Mouse (Mus musculus): ENCODE measurements at regions not wholly inside any gene's neighbourhood (a gene's known extent, or its start where the extent isn't known, plus 50 kb on each side); places are given as distances from the start of the nearest gene placed in this dataset.

DNA sequence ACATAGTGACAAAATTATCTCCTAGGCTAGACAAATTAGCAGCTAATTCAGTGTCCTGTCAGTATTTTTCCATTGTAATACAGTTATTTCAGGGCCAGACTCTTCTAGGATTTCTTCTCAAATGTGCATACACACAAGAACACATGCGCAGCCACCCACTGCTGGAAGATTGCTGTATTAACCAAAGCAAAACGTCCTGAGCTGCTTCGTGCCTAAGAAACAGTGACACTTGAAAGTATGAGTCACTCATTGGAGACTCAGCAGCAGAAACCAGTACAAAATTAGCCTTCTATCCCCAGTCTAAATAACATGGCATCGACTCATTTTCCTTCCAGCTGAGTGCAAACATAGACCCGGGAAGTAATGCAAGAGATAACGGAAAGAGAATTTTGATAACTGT, 59.2 kb downstream of the Zcchc12 start:
- TF ChIP-seq HCFC1 (IDR thresholded peaks at IDR 0.05; ENCODE audit: borderline replicate concordance, insufficient read depth, low read length) (no peak), MAFK (IDR thresholded peaks at IDR 0.05; ENCODE audit: insufficient read depth, low read depth, low read length) (no peak), ZC3H11A (IDR thresholded peaks at IDR 0.05; ENCODE audit: borderline replicate concordance, low read depth, low read length) (no peak), ZNF384 (IDR thresholded peaks at IDR 0.05; ENCODE audit: low read depth, low read length) (no peak)

All from ES-E14 (cell line).